Mouse (Mus musculus) heart, embryonic 10.5 days (tissue): ENCODE measurements at regions not wholly inside any gene's neighbourhood (a gene's known extent, or its start where the extent isn't known, plus 50 kb on each side); places are given as distances from the start of the nearest gene placed in this dataset.
A peak's percentile ranks its signal among the peaks of the same experiment; 100 is the strongest.

Experiments
- DNase-seq: peaks from one replicate; pipeline ENCODE4 v3.0.0-alpha.2; 2017; ENCODE audit warnings: low spot score
- H3K27ac ChIP-seq: fragments of 300-500 bp; sonication (generic); 2 replicates; pipeline ENCODE4 v1.5.1; 2016; ENCODE audit warnings: mild to moderate bottlenecking
- H3K27me3 ChIP-seq: fragments of 300-500 bp; sonication (generic); 2 replicates; pipeline ENCODE4 v1.6.1; 2016; ENCODE audit warnings: mild to moderate bottlenecking; ENCODE audit not compliant: poor library complexity, insufficient read depth, severe bottlenecking
- H3K36me3 ChIP-seq: fragments of 300-500 bp; sonication (generic); 2 replicates; pipeline ENCODE4 v1.6.1; 2016; ENCODE audit warnings: mild to moderate bottlenecking, moderate library complexity
- H3K4me1 ChIP-seq: fragments of 300-500 bp; sonication (generic); 2 replicates; pipeline ENCODE4 v1.6.1; 2016; ENCODE audit warnings: mild to moderate bottlenecking
- H3K4me3 ChIP-seq: fragments of 300-500 bp; sonication (generic); 2 replicates; pipeline ENCODE4 v1.5.1; 2016; ENCODE audit warnings: mild to moderate bottlenecking, moderate library complexity
- H3K9me3 ChIP-seq: fragments of 300-500 bp; sonication (generic); 2 replicates; pipeline ENCODE4 v1.6.1; 2016; ENCODE audit warnings: mild to moderate bottlenecking, moderate library complexity
- WGBS: fragments of 180-500 bp; shearing (Covaris S2); methylation state at CpG from one replicate; pipeline ENCODE4 v1.1.7; 2016; 5-methylcytosine and 5-hydroxymethylcytosine counted together

GRCm38 (mm10) chr3:19888405-19888804, 68.4 kb upstream of the Cp start:
- no peak overlapping the region for H3K4me3 ChIP-seq
- DNase-seq = no peak
- no peaks in the 10 kb centered on the region for H3K9me3 ChIP-seq
- no peaks in the 10 kb centered on the region for H3K27me3 ChIP-seq
- no peaks in the 10 kb centered on the region for H3K36me3 ChIP-seq
- no peak overlapping the region for H3K27ac ChIP-seq
- no peaks in the 10 kb centered on the region for H3K4me1 ChIP-seq

- peaks cover 13% of the 10 kb centered on the region; the same call in 1 of the 2 replicates for H3K4me1 ChIP-seq
- peaks cover 11% of the 10 kb centered on the region for H3K36me3 ChIP-seq
- peak overlapping the region; percentile 93 for H3K27ac ChIP-seq
- no peak for DNase-seq
- peak overlapping the region; percentile 86 for H3K4me3 ChIP-seq
- H3K9me3 ChIP-seq = no peaks in the 10 kb centered on the region
- WGBS = 5% methylated on average over 10 of the region's 10 CpGs
- no peaks in the 10 kb centered on the region for H3K27me3 ChIP-seq
These were observed 62.6 kb upstream of the Cp start for GRCm38 (mm10) chr3:19894258-19894629.

GRCm38 (mm10) chr3:19894630-19895578, 62.0 kb upstream of the Cp start:
- WGBS = under 1% methylated on average over 68 of the region's 68 CpGs
- peak overlapping the region; percentile 86 for H3K4me3 ChIP-seq
- peak; percentile 98 for DNase-seq

DNA sequence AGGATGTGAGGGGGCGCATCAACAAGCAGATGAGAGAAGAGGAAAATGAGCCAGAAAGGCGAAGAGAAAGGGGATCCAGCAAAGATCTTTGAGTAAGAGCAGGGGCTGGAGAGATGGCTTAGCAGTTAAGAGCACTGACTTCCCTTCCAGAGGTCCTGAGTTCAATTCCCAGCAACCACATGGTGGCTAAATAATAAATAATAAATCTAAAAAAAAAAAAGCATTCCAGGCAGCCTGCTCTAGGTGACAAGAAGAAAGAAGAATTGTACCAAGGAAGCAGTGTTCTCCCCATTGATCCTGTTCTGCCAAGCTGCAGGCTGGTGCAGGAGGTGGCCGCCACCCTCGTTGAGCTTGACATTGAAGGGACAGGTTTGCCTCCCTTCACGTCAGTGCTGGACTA, 61.1 kb upstream of the Cp start:
- Histone ChIP-seq H3K9me3 (no peaks in the 10 kb centered on the region), H3K4me1 (peaks cover 13% of the 10 kb centered on the region; the same call in 1 of the 2 replicates), H3K27me3 (no peaks in the 10 kb centered on the region), H3K4me3 (peak overlapping the region; percentile 86), H3K36me3 (peaks cover 16% of the 10 kb centered on the region), H3K27ac (peak overlapping the region; percentile 93)
- WGBS = 48% methylated on average over 5 of the region's 5 CpGs
- no peak for DNase-seq

More at GRCm38 (mm10) chr3:19894630-19895578, 62.0 kb upstream of the Cp start:
- H3K36me3 ChIP-seq = peaks cover 11% of the 10 kb centered on the region
- H3K4me1 ChIP-seq = peaks cover 13% of the 10 kb centered on the region; the same call in 1 of the 2 replicates
- no peaks in the 10 kb centered on the region for H3K27me3 ChIP-seq
- H3K9me3 ChIP-seq = no peaks in the 10 kb centered on the region
- peak overlapping the region; percentile 93 for H3K27ac ChIP-seq

DNA sequence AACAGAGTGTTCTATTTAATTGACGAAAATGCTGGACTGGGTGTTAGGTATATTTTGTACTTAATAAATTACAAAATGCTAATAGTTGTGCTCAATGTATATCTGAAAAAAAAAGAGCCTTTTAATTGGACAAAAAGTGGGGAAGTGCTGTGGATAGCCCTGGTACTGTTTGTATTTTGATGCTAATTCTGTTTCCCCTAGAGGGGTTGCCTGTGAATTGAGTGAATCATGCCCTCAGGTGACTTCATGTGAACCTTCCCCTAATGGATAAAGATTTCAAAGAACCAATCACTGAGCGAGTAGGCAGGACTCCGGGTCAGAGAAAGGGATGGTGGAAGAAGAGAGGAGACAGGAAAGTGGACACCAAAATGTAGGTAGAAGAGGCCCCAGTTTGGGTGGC, 59.7 kb upstream of the Cp start:
- 94% methylated on average over 3 of the region's 3 CpGs for WGBS
- no peaks in the 10 kb centered on the region for H3K27me3 ChIP-seq
- no peaks in the 10 kb centered on the region for H3K9me3 ChIP-seq
- peaks cover 16% of the 10 kb centered on the region for H3K36me3 ChIP-seq
- H3K27ac ChIP-seq = no peak overlapping the region
- H3K4me3 ChIP-seq = no peak overlapping the region
- no peak for DNase-seq
- H3K4me1 ChIP-seq = peaks cover 13% of the 10 kb centered on the region; the same call in 1 of the 2 replicates

GRCm38 (mm10) chr3:19902226-19902625, 54.6 kb upstream of the Cp start:
- H3K27me3 ChIP-seq = no peaks in the 10 kb centered on the region
- WGBS = 81% methylated on average over 3 of the region's 3 CpGs
- no peaks in the 10 kb centered on the region for H3K4me1 ChIP-seq

GRCm38 (mm10) chr3:19904446-19905275, 52.2 kb upstream of the Cp start:
- H3K36me3 ChIP-seq = 0 out of 2 replicates have a peak, but pooled peaks cover 5% of the 10 kb centered on the region
- WGBS = 27% methylated on average over 5 of the region's 5 CpGs
- no peak overlapping the region for H3K4me3 ChIP-seq
- no peaks in the 10 kb centered on the region for H3K9me3 ChIP-seq
- H3K27ac ChIP-seq = no peak overlapping the region
- DNase-seq = peak; percentile 77
- no peaks in the 10 kb centered on the region for H3K27me3 ChIP-seq
- no peaks in the 10 kb centered on the region for H3K4me1 ChIP-seq

More at GRCm38 (mm10) chr3:19902226-19902625, 54.6 kb upstream of the Cp start:
- DNase-seq = no peak
- Histone ChIP-seq H3K36me3 (peaks cover 15% of the 10 kb centered on the region), H3K4me3 (no peak overlapping the region), H3K27ac (no peak overlapping the region), H3K9me3 (no peaks in the 10 kb centered on the region)
